Mouse (Mus musculus): ENCODE data around the gene Rpl9.
A peak's percentile ranks its signal among the peaks of the same experiment; 100 is the strongest.

Rpl9 gene

GRCm38 (mm10) chr5:65390648-65391644 lies at the start of gene Rpl9, which contains the start of gene Lias:
Rpl9 (minus strand) TSS chr5:65391444.
Lias (plus strand) TSS chr5:65391497.
- peak; percentile 98 for DNase-seq

- no peak for DNase-seq
These were observed 46.8 kb upstream of the Rpl9 start for GRCm38 (mm10) chr5:65438041-65438440.

GRCm38 (mm10) chr5:65435806-65436561 lies 44.7 kb upstream of the Rpl9 start, which contains the start of gene Ugdh:
Ugdh (minus strand) TSS chr5:65435949.
- DNase-seq, result peak; percentile 99

- DNase-seq, result peak; percentile 54
These were observed 44.1 kb upstream of the Rpl9 start for GRCm38 (mm10) chr5:65435363-65435805.

- no peak for DNase-seq
These were observed 43.5 kb upstream of the Rpl9 start for GRCm38 (mm10) chr5:65434471-65435362.

- DNase-seq, result no peak
These were observed 38.2 kb upstream of the Rpl9 start for GRCm38 (mm10) chr5:65429441-65429840.

- peak; percentile 66 for DNase-seq
These were observed 37.1 kb upstream of the Rpl9 start for GRCm38 (mm10) chr5:65428321-65428720.

GRCm38 (mm10) chr5:65425251-65425650 lies 34.0 kb upstream of the Rpl9 start:
- DNase-seq, result no peak

GRCm38 (mm10) chr5:65424215-65424614 lies 33.0 kb upstream of the Rpl9 start:
- peak; percentile 13 for DNase-seq

- no peak for DNase-seq
These were observed 31.6 kb upstream of the Rpl9 start for GRCm38 (mm10) chr5:65422803-65423202.

- DNase-seq, result no peak
These were observed 29.6 kb upstream of the Rpl9 start for GRCm38 (mm10) chr5:65420822-65421221.

- no peak for DNase-seq
These were observed 27.9 kb upstream of the Rpl9 start for GRCm38 (mm10) chr5:65419136-65419535.

GRCm38 (mm10) chr5:65415653-65416458 lies 24.6 kb upstream of the Rpl9 start:
- no peak for DNase-seq

- DNase-seq, result no peak
These were observed 16.7 kb upstream of the Rpl9 start for GRCm38 (mm10) chr5:65407989-65408388.

- DNase-seq, result peak; percentile 92
These were observed 10.2 kb upstream of the Rpl9 start for GRCm38 (mm10) chr5:65401251-65401994.

GRCm38 (mm10) chr5:65394425-65394824 lies 3.2 kb upstream of the Rpl9 start:
- DNase-seq, result peak; percentile 10

- no peak for DNase-seq
These were observed 509 bp upstream of the Rpl9 start for GRCm38 (mm10) chr5:65391753-65392152.

GRCm38 (mm10) chr5:65387008-65387867 lies 4.0 kb downstream of the Rpl9 start:
- DNase-seq, result no peak

- no peak for DNase-seq
These were observed 5.5 kb downstream of the Rpl9 start for GRCm38 (mm10) chr5:65385704-65386103.

GRCm38 (mm10) chr5:65374746-65375145 lies 16.5 kb downstream of the Rpl9 start:
- no peak for DNase-seq
